Mouse (Mus musculus) limb, embryonic 11.5 days (tissue): ENCODE measurements around the gene Akt2. TPM values are rescaled to one million over a fixed set of nuclear protein-coding genes. Genes with fewer than 3 reads are reported as not detected.
"Not testable (repeated sequence)": the region's sequence is repeated elsewhere in the genome, so short reads cannot be mapped to it uniquely, and the experiment has no call there.

ENCODE experiments used
- ATAC-seq: fragments of 200-750 bp; cut with Nextera tagmentation; 2 replicates; pipeline ENCODE4 v1.8.0; 2017; ENCODE audit warnings: low read depth; ENCODE audit not compliant: insufficient number of reproducible peaks, low FRiP score, low TSS enrichment
- DNase-seq: peaks from one replicate; pipeline ENCODE4 v3.0.0-alpha.2; 2015; ENCODE audit warnings: low spot score
- H3K27ac ChIP-seq: fragments of 300-500 bp; sonication (generic); replicated peaks from 2 replicates; pipeline ENCODE4 v1.5.1; 2014; ENCODE audit warnings: low read depth, mild to moderate bottlenecking, low read length
- H3K27me3 ChIP-seq: fragments of 300-500 bp; sonication (generic); 2 replicates; pipeline ENCODE4 v1.6.1; 2014; ENCODE audit warnings: mild to moderate bottlenecking, low read length, mixed read lengths; ENCODE audit not compliant: control insufficient read depth, insufficient read depth
- H3K36me3 ChIP-seq: fragments of 300-500 bp; sonication (generic); 2 replicates; pipeline ENCODE4 v1.6.1; 2014; ENCODE audit warnings: mild to moderate bottlenecking, low read length, moderate library complexity, mixed read lengths; ENCODE audit not compliant: control insufficient read depth, insufficient read depth
- H3K4me1 ChIP-seq: fragments of 300-500 bp; sonication (generic); 2 replicates; pipeline ENCODE4 v1.6.1; 2014; ENCODE audit warnings: low read length, mixed read lengths; ENCODE audit not compliant: control insufficient read depth, insufficient read depth
- H3K4me2 ChIP-seq: fragments of 300-500 bp; sonication (generic); 2 replicates; pipeline ENCODE4 v1.6.1; 2014; ENCODE audit warnings: low read depth, mild to moderate bottlenecking, moderate library complexity; ENCODE audit not compliant: severe bottlenecking
- H3K4me3 ChIP-seq: fragments of 300-500 bp; sonication (generic); 2 replicates; pipeline ENCODE4 v1.5.1; 2014; ENCODE audit warnings: low read depth, low read length
- H3K9ac ChIP-seq: fragments of 300-500 bp; sonication (generic); 2 replicates; pipeline ENCODE4 v1.6.1; 2014; ENCODE audit warnings: mild to moderate bottlenecking, low read length
- H3K9me3 ChIP-seq: fragments of 300-500 bp; sonication (generic); 2 replicates; pipeline ENCODE4 v1.6.1; 2016; ENCODE audit warnings: low read length; ENCODE audit not compliant: control insufficient read depth
- WGBS: fragments of 180-500 bp; shearing (Covaris S2); extraction: QIAGEN DNeasy Blood & Tissue Kit; methylation state at CpG from one replicate; pipeline ENCODE4 v1.1.7; 2014; 5-methylcytosine and 5-hydroxymethylcytosine counted together
- polyA plus RNA-seq: library from polyadenylated mRNA; unstranded; fragments of >200 nt; fragmentation: Nextera tagmentation; extraction: Ambion mirVana; gene quantifications from 2 replicates; pipeline ENCODE4 v1.2.1, GENCODE M21; 2014

Gene Akt2
- polyA plus RNA-seq, 1 experiment from 2014 or later: 85.7 TPM

DNA sequence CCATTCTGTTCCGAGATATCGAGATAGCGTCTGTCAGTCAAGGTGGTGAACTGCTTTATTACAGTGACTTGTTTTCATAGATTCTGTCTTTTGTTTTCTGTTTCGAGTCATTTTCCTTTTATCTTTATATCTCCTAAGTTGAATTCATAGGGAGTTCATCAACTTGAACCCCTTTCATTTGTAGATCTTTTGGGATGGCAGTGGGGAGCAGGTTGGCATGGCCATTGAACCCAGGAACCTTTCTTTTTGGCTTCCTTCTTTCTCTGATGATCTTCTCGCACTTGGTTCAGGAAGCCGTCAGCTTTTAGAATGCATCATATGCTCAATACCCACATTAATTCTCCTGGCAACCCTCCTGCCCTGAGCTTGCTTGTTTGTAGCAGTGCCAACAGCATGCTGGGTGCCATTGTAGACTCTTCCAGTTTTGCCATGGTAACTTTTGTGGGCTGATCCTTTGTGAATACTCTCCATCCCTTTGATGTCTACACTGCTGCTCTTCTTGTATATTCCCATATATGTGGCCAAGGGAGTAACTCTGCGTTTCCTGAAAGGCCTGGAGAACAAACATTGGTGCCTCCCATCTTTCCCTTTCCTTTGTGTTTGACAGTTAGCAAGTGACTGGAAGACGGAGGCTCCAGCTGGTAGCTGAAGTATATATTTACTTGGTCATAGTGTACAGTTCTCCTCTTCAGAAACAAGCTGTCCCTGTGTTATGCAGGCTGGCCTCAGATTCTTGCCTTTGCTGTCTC is 22.6 kb downstream of the Akt2 start:
- WGBS: 93% methylated on average over 8 of the region's 8 CpGs
- no peak overlapping the region for H3K4me2 ChIP-seq
- no peaks in the 10 kb centered on the region for H3K4me1 ChIP-seq
- no peak overlapping the region for H3K9ac ChIP-seq
- no peak overlapping the region for H3K4me3 ChIP-seq
- no peak for DNase-seq
- ATAC-seq: no peak
- H3K36me3 ChIP-seq: peaks cover 15% of the 10 kb centered on the region; the same call in 1 of the 2 replicates
- H3K27ac ChIP-seq: no peak overlapping the region
- no peaks in the 10 kb centered on the region for H3K27me3 ChIP-seq
- no peaks in the 10 kb centered on the region for H3K9me3 ChIP-seq

DNA sequence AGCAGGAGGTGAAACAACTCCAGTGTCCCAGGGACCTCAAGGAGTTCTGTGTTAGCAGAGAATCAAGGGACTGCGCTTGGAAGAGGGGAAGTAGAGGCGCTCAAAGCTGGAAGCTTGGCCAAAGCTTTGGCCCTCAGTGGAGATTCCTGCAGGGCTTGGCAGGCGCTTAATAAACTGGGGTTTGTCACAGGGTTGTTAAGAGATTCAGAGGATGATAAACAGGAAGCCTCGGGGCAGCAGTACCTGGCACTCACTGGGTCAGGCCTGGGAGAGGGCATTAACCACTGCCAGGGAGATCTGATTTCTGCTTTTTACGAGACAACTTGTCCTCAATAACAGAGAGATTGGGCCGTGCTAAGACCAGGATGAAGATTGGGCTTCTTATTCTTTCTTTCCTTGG is 29.7 kb downstream of the Akt2 start:
- Histone ChIP-seq H3K4me3 (no peak overlapping the region), H3K9me3 (no peaks in the 10 kb centered on the region), H3K4me2 (no peak overlapping the region), H3K4me1 (no peaks in the 10 kb centered on the region), H3K36me3 (peaks cover 13% of the 10 kb centered on the region), H3K27ac (no peak overlapping the region), H3K27me3 (no peaks in the 10 kb centered on the region), H3K9ac (no peak overlapping the region)
- no peak for ATAC-seq
- no peak for DNase-seq
- 73% methylated on average over 6 of the region's 6 CpGs for WGBS

DNA sequence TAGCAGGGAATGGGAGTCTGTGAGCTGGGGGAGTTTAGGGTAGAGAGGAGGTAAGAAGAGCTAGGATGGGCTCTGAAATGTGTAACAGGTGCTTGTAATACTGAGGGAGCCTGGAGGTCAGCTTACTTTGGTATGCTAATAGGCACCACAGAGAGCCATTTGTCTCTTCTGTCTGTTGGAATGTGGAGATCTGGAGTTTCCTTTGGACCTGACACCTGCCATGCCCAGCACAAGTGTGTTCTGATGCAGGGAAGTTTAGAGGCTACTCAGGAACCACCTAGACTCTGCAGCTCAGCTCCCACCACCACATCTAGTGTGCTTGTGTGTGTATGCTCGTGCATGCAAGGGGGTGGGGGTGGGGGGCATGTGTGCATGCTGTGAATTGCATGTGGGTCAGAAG is 30.9 kb downstream of the Akt2 start:
- H3K4me3 ChIP-seq: no peak overlapping the region
- 85% methylated on average over 1 of the region's 1 CpGs for WGBS
- peaks cover 18% of the 10 kb centered on the region for H3K36me3 ChIP-seq
- no peaks in the 10 kb centered on the region for H3K9me3 ChIP-seq
- no peak overlapping the region for H3K9ac ChIP-seq
- no peak overlapping the region for H3K27ac ChIP-seq
- no peaks in the 10 kb centered on the region for H3K27me3 ChIP-seq
- no peaks in the 10 kb centered on the region for H3K4me1 ChIP-seq
- DNase-seq (no peak), ATAC-seq (no peak)
- no peak overlapping the region for H3K4me2 ChIP-seq

DNA sequence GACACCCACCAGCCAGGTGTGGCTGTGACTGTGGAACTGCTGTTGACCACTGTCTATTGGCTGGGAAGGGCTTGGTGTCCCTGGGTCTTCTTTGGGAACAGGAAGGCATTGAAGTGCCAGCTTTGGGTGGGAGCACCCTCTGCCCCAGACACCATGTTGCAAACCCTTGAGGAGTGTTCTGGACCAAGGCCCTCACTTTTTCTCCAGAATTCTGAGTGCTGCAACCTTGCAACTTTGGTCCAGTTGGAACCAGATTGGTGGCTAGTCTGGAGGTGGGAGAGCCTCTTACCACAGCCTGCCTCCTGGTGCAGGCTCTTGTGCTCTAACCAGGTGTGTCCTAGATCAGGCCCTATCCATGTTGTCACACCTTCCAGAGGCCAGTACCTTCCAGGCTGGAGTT is 33.6 kb downstream of the Akt2 start:
- no peak for DNase-seq
- H3K4me3 ChIP-seq: no peak overlapping the region
- H3K27ac ChIP-seq: no peak overlapping the region
- no peaks in the 10 kb centered on the region for H3K4me1 ChIP-seq
- no peak overlapping the region for H3K9ac ChIP-seq
- H3K27me3 ChIP-seq: no peaks in the 10 kb centered on the region
- no peaks in the 10 kb centered on the region for H3K9me3 ChIP-seq
- H3K36me3 ChIP-seq: peaks cover 23% of the 10 kb centered on the region
- ATAC-seq: no peak
- no peak overlapping the region for H3K4me2 ChIP-seq

DNA sequence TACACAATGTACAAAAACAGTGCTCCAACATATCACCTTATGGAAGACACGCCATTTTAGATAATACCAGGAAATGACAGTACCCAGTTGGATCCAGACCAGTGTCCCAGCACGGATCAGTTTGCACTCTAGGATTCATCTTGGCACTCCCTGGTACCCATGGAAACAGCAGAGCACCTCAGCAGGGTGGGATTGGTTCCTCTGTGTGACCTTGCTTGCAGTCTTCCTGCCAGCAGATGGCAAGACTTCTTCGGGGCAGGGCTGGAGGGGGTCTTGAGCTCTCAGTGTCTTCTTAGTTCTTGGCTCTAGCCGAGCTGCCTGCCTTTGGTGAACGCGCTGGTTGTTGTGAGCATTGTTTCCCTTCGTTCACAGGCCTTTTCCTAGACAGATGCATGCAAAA is 36.4 kb downstream of the Akt2 start:
- H3K4me2 ChIP-seq: no peak overlapping the region
- no peak overlapping the region for H3K4me3 ChIP-seq
- H3K9me3 ChIP-seq: no peaks in the 10 kb centered on the region
- H3K27ac ChIP-seq: no peak overlapping the region
- H3K4me1 ChIP-seq: no peaks in the 10 kb centered on the region
- 92% methylated on average over 7 of the region's 7 CpGs for WGBS
- ATAC-seq: no peak
- no peaks in the 10 kb centered on the region for H3K27me3 ChIP-seq
- H3K36me3 ChIP-seq: peaks cover 26% of the 10 kb centered on the region
- H3K9ac ChIP-seq: no peak overlapping the region
- DNase-seq: no peak

DNA sequence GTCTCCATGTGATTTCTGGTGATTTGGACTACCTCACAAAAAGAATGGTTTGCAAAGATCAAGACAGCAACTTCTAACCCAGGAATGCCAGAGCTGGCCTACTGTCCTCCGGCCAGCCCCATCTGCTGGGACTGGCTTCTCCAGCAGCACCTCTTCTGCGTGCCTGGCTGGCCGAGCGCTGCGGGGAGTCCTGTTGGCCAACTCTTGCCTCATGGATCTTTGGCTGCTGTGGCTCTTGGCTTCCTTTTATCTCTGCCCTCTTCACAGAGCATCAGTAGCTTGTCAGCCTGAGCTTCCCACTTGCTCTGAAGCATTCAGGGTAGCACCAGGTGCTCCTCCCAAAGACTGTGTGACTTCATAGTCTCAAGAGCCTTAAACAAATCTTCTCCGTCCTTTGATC is 36.8 kb downstream of the Akt2 start:
- ATAC-seq (no peak), DNase-seq (no peak)
- Histone ChIP-seq H3K4me1 (no peaks in the 10 kb centered on the region), H3K9me3 (no peaks in the 10 kb centered on the region), H3K27ac (no peak overlapping the region), H3K9ac (no peak overlapping the region), H3K4me2 (no peak overlapping the region), H3K27me3 (no peaks in the 10 kb centered on the region), H3K36me3 (peaks cover 30% of the 10 kb centered on the region), H3K4me3 (no peak overlapping the region)
- 96% methylated on average over 6 of the region's 6 CpGs for WGBS

DNA sequence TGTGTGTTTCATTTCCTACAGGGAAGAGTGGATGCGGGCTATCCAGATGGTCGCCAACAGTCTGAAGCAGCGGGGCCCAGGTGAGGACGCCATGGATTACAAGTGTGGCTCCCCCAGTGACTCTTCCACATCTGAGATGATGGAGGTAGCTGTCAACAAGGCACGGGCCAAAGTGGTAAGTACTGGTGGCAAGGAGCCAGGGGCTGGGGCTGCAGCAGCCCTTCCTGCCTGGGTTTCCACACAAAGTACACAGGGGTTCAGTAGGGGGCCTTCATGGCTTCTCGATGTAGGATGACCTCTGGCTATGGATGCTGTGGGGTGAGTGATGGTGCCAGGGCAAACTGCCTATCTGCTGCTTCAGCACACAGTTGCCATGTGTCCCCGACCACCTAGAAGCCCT is 37.5 kb downstream of the Akt2 start:
- not testable (repeated sequence) for H3K9ac ChIP-seq, H3K4me3 ChIP-seq, DNase-seq, H3K27me3 ChIP-seq, H3K9me3 ChIP-seq, H3K4me1 ChIP-seq, H3K4me2 ChIP-seq, H3K27ac ChIP-seq, ATAC-seq
- 91% methylated on average over 7 of the region's 7 CpGs for WGBS
- peaks cover 31% of the 10 kb centered on the region for H3K36me3 ChIP-seq

DNA sequence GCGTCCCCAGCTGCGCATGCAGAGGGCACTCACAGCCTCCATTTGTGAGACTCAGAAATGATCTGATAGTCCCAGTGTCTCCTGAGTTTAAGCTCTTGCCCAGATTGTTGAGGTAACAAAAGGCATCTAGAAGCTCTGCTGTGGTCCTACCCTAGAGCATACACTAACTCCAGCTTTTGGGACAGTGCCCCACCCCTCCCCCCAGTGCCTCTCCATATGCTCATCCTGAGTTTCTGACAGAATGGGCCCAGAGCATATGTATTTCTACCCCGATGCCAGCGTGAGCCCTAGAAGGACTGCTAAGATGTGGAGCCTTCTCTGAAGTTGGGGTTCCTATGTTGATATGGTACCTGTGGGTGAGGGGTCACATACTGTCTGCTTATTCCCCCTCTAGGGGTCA is 40.1 kb downstream of the Akt2 start:
- Histone ChIP-seq H3K27me3 (no peaks in the 10 kb centered on the region), H3K36me3 (peaks cover 33% of the 10 kb centered on the region), H3K4me1 (no peaks in the 10 kb centered on the region), H3K4me2 (no peak overlapping the region), H3K9me3 (no peaks in the 10 kb centered on the region), H3K4me3 (no peak overlapping the region), H3K9ac (no peak overlapping the region), H3K27ac (no peak overlapping the region)
- 94% methylated on average over 4 of the region's 4 CpGs for WGBS
- ATAC-seq (no peak), DNase-seq (no peak)

DNA sequence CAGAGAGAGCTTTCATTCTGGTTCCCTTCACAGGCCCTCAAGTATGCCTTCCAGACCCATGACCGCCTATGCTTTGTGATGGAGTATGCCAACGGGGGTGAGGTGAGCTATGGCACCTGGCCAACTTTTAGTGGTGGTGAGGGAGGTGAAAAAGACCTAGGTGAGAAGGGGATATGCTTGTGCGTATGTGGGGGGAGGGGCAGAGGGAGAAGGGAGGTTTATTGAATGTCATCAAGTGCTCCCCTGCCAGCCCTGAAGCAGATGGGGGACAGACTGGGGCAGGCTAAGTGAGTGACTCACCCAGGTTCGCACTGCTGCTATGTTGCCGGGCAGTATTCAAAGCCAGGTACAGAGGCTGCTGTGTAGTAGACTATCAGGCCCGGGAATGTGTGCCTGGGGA is 41.8 kb downstream of the Akt2 start:
- Histone ChIP-seq H3K27me3 (no peaks in the 10 kb centered on the region), H3K9me3 (no peaks in the 10 kb centered on the region), H3K9ac (no peak overlapping the region), H3K4me1 (no peaks in the 10 kb centered on the region), H3K4me3 (no peak overlapping the region), H3K4me2 (no peak overlapping the region), H3K36me3 (peaks cover 24% of the 10 kb centered on the region), H3K27ac (no peak overlapping the region)
- no peak for DNase-seq
- no peak for ATAC-seq
- WGBS: 89% methylated on average over 6 of the region's 6 CpGs
